Mouse (Mus musculus) intestine, embryonic 15.5 days (tissue): ENCODE measurements around the gene Scrn3. TPM values are rescaled to one million over a fixed set of nuclear protein-coding genes. Genes with fewer than 3 reads are reported as not detected.
A peak's percentile ranks its signal among the peaks of the same experiment; 100 is the strongest.

Experiments
- ATAC-seq: fragments of 200-750 bp; cut with Nextera tagmentation; 2 replicates; pipeline ENCODE4 v1.8.0; 2017; ENCODE audit warnings: moderate TSS enrichment, moderate library complexity
- H3K27ac ChIP-seq: fragments of 300-500 bp; sonication (generic); 2 replicates; pipeline ENCODE4 v1.5.1; 2015; ENCODE audit warnings: mild to moderate bottlenecking, inconsistent platforms
- H3K27me3 ChIP-seq: fragments of 300-500 bp; sonication (generic); replicated peaks from 2 replicates; pipeline ENCODE4 v1.6.1; 2015; ENCODE audit warnings: inconsistent platforms
- H3K36me3 ChIP-seq: fragments of 300-500 bp; sonication (generic); 2 replicates; pipeline ENCODE4 v1.6.1; 2015; ENCODE audit warnings: inconsistent platforms
- H3K4me1 ChIP-seq: fragments of 300-500 bp; sonication (generic); replicated peaks from 2 replicates; pipeline ENCODE4 v1.6.1; 2015; ENCODE audit warnings: inconsistent platforms
- H3K4me2 ChIP-seq: fragments of 300-500 bp; sonication (generic); replicated peaks from 2 replicates; pipeline ENCODE4 v1.6.1; 2015; ENCODE audit warnings: mild to moderate bottlenecking, inconsistent platforms
- H3K4me3 ChIP-seq: fragments of 300-500 bp; sonication (generic); replicated peaks from 2 replicates; pipeline ENCODE4 v1.5.1; 2015; ENCODE audit warnings: inconsistent platforms
- H3K9ac ChIP-seq: fragments of 300-500 bp; sonication (generic); 2 replicates; pipeline ENCODE4 v1.6.1; 2015; ENCODE audit warnings: inconsistent platforms
- H3K9me3 ChIP-seq: fragments of 300-500 bp; sonication (generic); 2 replicates; pipeline ENCODE4 v1.6.1; 2016; ENCODE audit warnings: inconsistent platforms
- WGBS: fragments of 180-500 bp; shearing (Covaris S2); methylation state at CpG from one replicate; pipeline ENCODE4 v1.1.7; 2015; 5-methylcytosine and 5-hydroxymethylcytosine counted together
- polyA plus RNA-seq: library from polyadenylated mRNA; unstranded; fragments of >200 nt; fragmentation: Nextera tagmentation; extraction: Ambion mirVana; gene quantifications from 2 replicates; pipeline ENCODE4 v1.2.1, GENCODE M21; 2015

Gene Scrn3
- polyA plus RNA-seq, 1 experiment from 2014 or later, result 16.7 TPM

- Histone ChIP-seq H3K4me2 (no peak overlapping the region), H3K9ac (no peak overlapping the region), H3K36me3 (no peaks in the 10 kb centered on the region), H3K9me3 (no peaks in the 10 kb centered on the region), H3K4me3 (no peak overlapping the region; the same call in 1 of the 2 replicates), H3K4me1 (peaks cover 35% of the 10 kb centered on the region), H3K27ac (no peak overlapping the region), H3K27me3 (peaks cover 72% of the 10 kb centered on the region)
- WGBS, result 4% methylated on average over 18 of the region's 18 CpGs
- ATAC-seq, result no peak
Observed at GRCm38 (mm10) chr2:73277709-73278075, 34.7 kb upstream of the Scrn3 start.

- Histone ChIP-seq H3K4me3 (no peak overlapping the region; the same call in 1 of the 2 replicates), H3K9ac (no peak overlapping the region), H3K4me1 (peaks cover 29% of the 10 kb centered on the region), H3K27me3 (peaks cover 66% of the 10 kb centered on the region), H3K9me3 (no peaks in the 10 kb centered on the region), H3K4me2 (peak overlapping the region; percentile 31), H3K36me3 (no peaks in the 10 kb centered on the region), H3K27ac (no peak overlapping the region)
- WGBS, result 3% methylated on average over 20 of the region's 20 CpGs
- peak; percentile 82 for ATAC-seq
Observed at GRCm38 (mm10) chr2:73278131-73278854, 34.1 kb upstream of the Scrn3 start.

- Histone ChIP-seq H3K27me3 (peaks cover 61% of the 10 kb centered on the region), H3K9me3 (no peaks in the 10 kb centered on the region), H3K36me3 (no peaks in the 10 kb centered on the region), H3K9ac (no peak overlapping the region), H3K4me3 (no peak overlapping the region; the same call in 1 of the 2 replicates), H3K4me2 (peak overlapping the region; percentile 31), H3K27ac (no peak overlapping the region), H3K4me1 (peaks cover 23% of the 10 kb centered on the region)
- peak; percentile 43; the same call in 1 of the 2 replicates for ATAC-seq
- WGBS, result 2% methylated on average over 17 of the region's 17 CpGs
Observed at GRCm38 (mm10) chr2:73278869-73279268, 33.5 kb upstream of the Scrn3 start.

GRCm38 (mm10) chr2:73279271-73280038 is 32.9 kb upstream of the Scrn3 start:
- WGBS, result 2% methylated on average over 31 of the region's 31 CpGs
- peak overlapping the region; percentile 31; the same call in 1 of the 2 replicates for H3K4me2 ChIP-seq
- H3K4me1 ChIP-seq, result peaks cover 17% of the 10 kb centered on the region
- H3K9me3 ChIP-seq, result no peaks in the 10 kb centered on the region
- no peak overlapping the region for H3K27ac ChIP-seq
- H3K36me3 ChIP-seq, result no peaks in the 10 kb centered on the region
- H3K27me3 ChIP-seq, result peaks cover 55% of the 10 kb centered on the region
- H3K4me3 ChIP-seq, result no peak overlapping the region
- H3K9ac ChIP-seq, result no peak overlapping the region
- ATAC-seq, result no peak

GRCm38 (mm10) chr2:73280356-73281047 is 31.9 kb upstream of the Scrn3 start:
- no peak overlapping the region; the same call in 1 of the 2 replicates for H3K4me3 ChIP-seq
- no peak overlapping the region for H3K27ac ChIP-seq
- peaks cover 51% of the 10 kb centered on the region for H3K27me3 ChIP-seq
- no peaks in the 10 kb centered on the region for H3K36me3 ChIP-seq
- WGBS, result 6% methylated on average over 33 of the region's 33 CpGs
- peaks cover 15% of the 10 kb centered on the region; the same call in 1 of the 2 replicates for H3K4me1 ChIP-seq
- H3K9me3 ChIP-seq, result no peaks in the 10 kb centered on the region
- no peak overlapping the region for H3K9ac ChIP-seq
- no peak for ATAC-seq
- peak overlapping the region; percentile 37 for H3K4me2 ChIP-seq

GRCm38 (mm10) chr2:73281048-73281661 is 31.2 kb upstream of the Scrn3 start:
- no peaks in the 10 kb centered on the region for H3K36me3 ChIP-seq
- WGBS, result 17% methylated on average over 22 of the region's 22 CpGs
- peaks cover 48% of the 10 kb centered on the region for H3K27me3 ChIP-seq
- no peak for ATAC-seq
- no peaks in the 10 kb centered on the region for H3K9me3 ChIP-seq
- no peak overlapping the region for H3K4me3 ChIP-seq
- H3K27ac ChIP-seq, result no peak overlapping the region
- H3K9ac ChIP-seq, result no peak overlapping the region
- H3K4me2 ChIP-seq, result no peak overlapping the region
- peaks cover 15% of the 10 kb centered on the region; the same call in 1 of the 2 replicates for H3K4me1 ChIP-seq

GRCm38 (mm10) chr2:73281707-73282106 is 30.7 kb upstream of the Scrn3 start:
- Histone ChIP-seq H3K4me3 (no peak overlapping the region), H3K4me2 (no peak overlapping the region)

GRCm38 (mm10) chr2:73285630-73286029 is 26.8 kb upstream of the Scrn3 start:
- 6% methylated on average over 2 of the region's 2 CpGs for WGBS
- Histone ChIP-seq H3K4me3 (no peak overlapping the region), H3K4me1 (peaks cover 1% of the 10 kb centered on the region; the same call in 1 of the 2 replicates), H3K9ac (no peak overlapping the region), H3K9me3 (no peaks in the 10 kb centered on the region), H3K4me2 (no peak overlapping the region), H3K36me3 (no peaks in the 10 kb centered on the region), H3K27ac (no peak overlapping the region), H3K27me3 (peaks cover 15% of the 10 kb centered on the region)
- no peak for ATAC-seq

More at GRCm38 (mm10) chr2:73281707-73282106, 30.7 kb upstream of the Scrn3 start:
- H3K36me3 ChIP-seq, result no peaks in the 10 kb centered on the region
- H3K27ac ChIP-seq, result no peak overlapping the region
- H3K9me3 ChIP-seq, result no peaks in the 10 kb centered on the region
- WGBS, result 22% methylated on average over 7 of the region's 7 CpGs
- no peak for ATAC-seq
- H3K27me3 ChIP-seq, result peaks cover 44% of the 10 kb centered on the region
- H3K4me1 ChIP-seq, result peaks cover 15% of the 10 kb centered on the region; the same call in 1 of the 2 replicates
- H3K9ac ChIP-seq, result no peak overlapping the region

- Histone ChIP-seq H3K36me3 (no peaks in the 10 kb centered on the region), H3K4me3 (no peak overlapping the region), H3K9ac (no peak overlapping the region), H3K27me3 (no peaks in the 10 kb centered on the region), H3K27ac (no peak overlapping the region), H3K9me3 (no peaks in the 10 kb centered on the region), H3K4me1 (no peaks in the 10 kb centered on the region), H3K4me2 (no peak overlapping the region)
- ATAC-seq, result no peak
- 80% methylated on average over 4 of the region's 4 CpGs for WGBS
Observed at GRCm38 (mm10) chr2:73291130-73291529, 21.3 kb upstream of the Scrn3 start.

GRCm38 (mm10) chr2:73295023-73295422 is 17.4 kb upstream of the Scrn3 start:
- no peaks in the 10 kb centered on the region for H3K4me1 ChIP-seq
- no peak for ATAC-seq
- WGBS, result 78% methylated on average over 7 of the region's 7 CpGs
- no peak overlapping the region for H3K4me2 ChIP-seq
- no peaks in the 10 kb centered on the region for H3K27me3 ChIP-seq
- no peak overlapping the region for H3K4me3 ChIP-seq
- H3K36me3 ChIP-seq, result no peaks in the 10 kb centered on the region
- no peak overlapping the region for H3K27ac ChIP-seq
- no peak overlapping the region for H3K9ac ChIP-seq
- H3K9me3 ChIP-seq, result no peaks in the 10 kb centered on the region

- Histone ChIP-seq H3K9me3 (no peaks in the 10 kb centered on the region), H3K9ac (no peak overlapping the region), H3K27ac (no peak overlapping the region), H3K27me3 (no peaks in the 10 kb centered on the region), H3K4me1 (no peaks in the 10 kb centered on the region), H3K4me3 (no peak overlapping the region), H3K4me2 (no peak overlapping the region), H3K36me3 (0 out of 2 replicates have a peak, but pooled peaks cover 4% of the 10 kb centered on the region)
- no peak for ATAC-seq
- WGBS, result 88% methylated on average over 7 of the region's 7 CpGs
Observed at GRCm38 (mm10) chr2:73298154-73298553, 14.2 kb upstream of the Scrn3 start.

GRCm38 (mm10) chr2:73298841-73299240 is 13.6 kb upstream of the Scrn3 start:
- no peaks in the 10 kb centered on the region for H3K27me3 ChIP-seq
- H3K4me3 ChIP-seq, result no peak overlapping the region
- H3K4me2 ChIP-seq, result no peak overlapping the region
- H3K9me3 ChIP-seq, result no peaks in the 10 kb centered on the region
- no peaks in the 10 kb centered on the region for H3K4me1 ChIP-seq
- 89% methylated on average over 3 of the region's 3 CpGs for WGBS
- ATAC-seq, result no peak
- H3K9ac ChIP-seq, result no peak overlapping the region
- no peak overlapping the region for H3K27ac ChIP-seq
- 0 out of 2 replicates have a peak, but pooled peaks cover 4% of the 10 kb centered on the region for H3K36me3 ChIP-seq
